Mouse (Mus musculus) adipocyte (in vitro differentiated cells): ENCODE data around the gene Scrg1.
"Not testable (repeated sequence)": the region's sequence is repeated elsewhere in the genome, so short reads cannot be mapped to it uniquely, and the experiment has no call there.

Experiments
- DNase-seq: peaks from one replicate; pipeline ENCODE4 v3.0.0-alpha.2; 2016; ENCODE audit warnings: low spot score

The Scrg1 gene

DNA sequence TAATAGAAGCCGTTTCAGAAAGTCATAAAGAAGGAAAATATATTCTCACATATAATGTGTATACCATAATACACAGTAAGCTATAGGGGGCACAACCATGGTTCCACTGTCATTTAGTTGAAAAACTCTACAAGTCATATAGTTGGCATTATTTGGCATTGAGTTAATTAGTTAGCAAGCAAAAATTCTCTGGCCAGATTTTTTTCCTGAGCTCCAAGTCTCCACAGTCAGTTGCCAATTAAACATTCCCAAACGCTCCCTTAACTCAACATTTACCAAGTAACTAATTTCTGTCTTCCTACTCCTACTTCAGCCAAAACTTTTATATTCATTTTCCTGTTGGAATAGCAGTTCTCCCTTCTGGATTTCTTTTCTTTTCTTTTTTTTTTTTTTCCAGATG, 2.4 kb upstream of the Scrg1 start:
- DNase-seq = no peak

- DNase-seq = no peak
These were observed 1.4 kb downstream of the Scrg1 start for GRCm38 (mm10) chr8:57457152-57457551.

GRCm38 (mm10) chr8:57457942-57458341, 2.2 kb downstream of the Scrg1 start:
- no peak for DNase-seq

DNA sequence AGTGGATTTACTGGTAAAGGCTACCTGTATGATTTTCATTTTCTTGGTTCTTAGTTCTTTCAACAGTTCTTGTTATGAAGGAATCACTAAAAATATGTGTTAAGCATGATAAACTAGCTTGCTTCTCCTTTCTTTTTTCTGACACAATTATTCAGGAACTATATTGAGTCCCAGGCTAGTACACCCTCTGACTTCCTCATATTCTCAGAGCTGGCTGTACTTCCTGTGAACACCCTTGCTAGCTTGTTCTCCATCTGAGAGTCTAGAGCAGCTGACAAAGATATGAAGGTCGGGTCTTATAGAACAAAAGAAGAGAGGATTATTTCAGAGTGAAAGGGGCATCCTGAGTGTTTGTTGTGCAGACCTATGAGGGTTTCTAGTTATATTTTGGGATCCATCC, 7.1 kb downstream of the Scrg1 start:
- no peak for DNase-seq

DNA sequence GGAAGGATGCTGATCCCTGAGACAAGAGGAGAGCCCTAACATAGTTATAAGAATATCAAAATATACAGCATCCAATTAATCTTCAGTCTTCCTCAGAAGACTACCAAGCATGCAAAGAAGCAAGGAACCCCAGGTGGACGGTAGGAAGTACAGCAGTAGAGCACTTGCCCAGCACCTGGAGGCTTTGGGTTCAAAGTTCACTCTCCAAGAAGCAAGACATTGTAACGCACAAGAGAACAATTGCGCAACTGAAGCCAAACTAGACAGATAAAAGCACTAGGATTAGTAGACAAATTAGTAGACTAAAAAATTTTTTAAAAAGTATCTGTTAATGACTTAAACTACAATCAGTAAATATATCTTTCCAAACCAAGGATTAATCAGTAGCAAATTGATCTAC, 8.0 kb downstream of the Scrg1 start:
- no peak for DNase-seq

DNA sequence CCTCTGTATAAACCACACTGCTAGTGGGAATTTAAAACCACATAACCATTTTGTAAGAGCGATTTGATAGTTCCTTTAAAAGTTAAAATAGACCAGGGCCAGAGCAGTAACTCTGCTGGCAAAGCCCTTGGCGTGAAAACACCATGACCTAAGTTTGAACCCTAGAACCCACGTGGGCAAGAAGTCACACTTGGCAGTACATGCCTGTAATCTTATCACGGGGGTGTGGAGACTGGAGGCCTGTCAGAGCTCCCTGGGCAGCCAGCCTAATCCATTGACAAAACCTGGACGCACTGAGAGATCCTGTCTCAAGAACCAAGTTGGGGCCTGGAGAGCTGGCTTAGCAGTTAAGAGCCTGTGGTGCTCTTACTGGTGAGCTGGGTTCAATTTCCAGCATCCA, 12.9 kb downstream of the Scrg1 start:
- peak; percentile 96 for DNase-seq

DNA sequence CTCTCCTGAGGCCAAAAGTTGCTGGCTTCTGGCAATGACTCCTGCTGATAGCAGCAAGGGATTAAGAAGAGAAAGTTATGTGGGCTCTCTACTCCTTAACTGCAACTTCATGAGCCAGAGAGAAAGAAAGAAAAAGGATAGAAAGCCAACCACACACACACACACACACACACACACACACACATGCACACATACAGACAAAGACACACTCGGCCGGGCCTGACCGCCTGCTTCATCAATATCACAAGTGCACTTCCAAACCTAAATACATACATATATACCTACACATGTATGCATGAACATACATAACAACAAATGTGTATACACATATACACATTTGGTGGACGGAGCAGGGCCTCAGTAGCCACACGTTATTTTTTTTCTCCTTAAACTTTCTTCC, 15.1 kb downstream of the Scrg1 start:
- no peak for DNase-seq

DNA sequence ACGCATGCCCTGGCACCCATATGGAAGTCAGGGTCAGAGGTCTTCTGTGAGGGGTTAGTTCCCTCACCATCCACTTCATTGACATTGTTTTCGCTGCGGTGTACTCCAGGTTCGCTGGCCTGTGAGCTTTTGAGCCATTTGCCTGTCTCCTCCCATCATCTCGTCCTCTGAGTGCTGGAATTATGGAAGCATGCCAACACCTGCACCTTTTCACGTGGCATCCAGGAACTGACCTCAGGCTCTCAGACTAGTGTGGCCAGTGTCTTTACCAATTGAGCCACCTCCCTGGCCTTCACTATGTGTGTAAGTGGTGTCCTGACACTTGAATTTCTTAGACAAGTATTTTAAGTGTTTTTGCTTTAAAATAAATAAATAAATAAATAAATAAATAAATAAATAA, 18.0 kb downstream of the Scrg1 start:
- DNase-seq = no peak

DNA sequence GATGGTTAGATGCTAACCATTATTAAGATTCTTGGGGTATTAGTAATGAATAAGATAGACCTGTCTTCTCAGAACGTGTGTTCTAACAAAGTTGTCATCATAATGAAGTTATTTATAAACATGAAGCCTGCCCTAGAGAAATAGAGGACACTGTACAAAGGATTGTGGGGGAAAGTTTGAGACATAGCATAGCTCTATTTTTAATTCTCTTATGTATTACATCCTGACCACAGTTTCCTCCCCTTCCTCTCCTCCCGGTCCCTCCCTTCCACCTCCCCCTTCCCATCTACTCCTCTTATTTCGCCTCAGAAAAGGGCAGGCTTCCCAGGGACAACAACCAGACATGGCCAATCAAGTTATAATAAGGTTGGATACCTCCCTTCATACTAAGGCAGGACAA, 22.7 kb downstream of the Scrg1 start:
- no peak for DNase-seq

DNA sequence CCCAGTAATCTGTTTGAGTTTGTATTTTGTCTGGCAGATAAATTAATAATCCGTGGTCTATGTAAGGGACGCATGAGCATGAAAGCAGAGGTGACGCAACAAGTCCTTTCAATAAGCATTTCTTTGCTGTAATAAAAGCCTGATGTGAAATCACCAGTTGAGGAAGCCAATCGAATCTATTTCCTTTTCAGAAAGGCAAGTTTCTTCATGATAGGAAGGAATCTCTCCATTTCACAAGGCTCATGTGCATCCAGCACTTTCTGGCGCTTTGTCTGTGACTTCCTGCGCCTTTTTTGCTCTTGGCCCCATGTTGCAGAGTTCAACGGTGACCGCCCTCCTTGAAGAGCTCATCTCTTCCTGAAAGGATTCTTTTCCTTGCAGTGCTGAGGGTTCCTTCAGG, 24.0 kb downstream of the Scrg1 start:
- no peak for DNase-seq

DNA sequence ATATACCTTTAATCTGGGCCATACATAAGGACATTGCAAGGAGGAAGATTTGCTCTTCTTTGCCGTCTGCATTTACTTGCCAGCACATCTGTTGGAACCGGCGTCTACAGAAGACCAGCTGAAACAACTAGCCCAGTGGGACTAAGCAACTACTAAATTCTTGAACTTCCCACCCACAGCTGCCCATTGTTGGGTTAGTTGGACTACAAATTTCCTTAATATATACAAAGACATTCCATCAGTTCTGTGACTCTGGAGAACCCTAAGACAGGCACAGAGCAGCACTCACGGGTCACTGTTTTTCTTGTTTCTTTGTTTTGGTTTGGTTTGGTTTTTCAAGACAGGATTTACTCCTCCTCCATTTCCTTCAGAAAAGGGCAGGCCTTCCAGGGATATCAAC, 24.9 kb downstream of the Scrg1 start:
- DNase-seq = no peak

- DNase-seq = peak; percentile 12
These were observed 31.0 kb downstream of the Scrg1 start for GRCm38 (mm10) chr8:57486491-57487440.

- DNase-seq = peak; percentile 97
These were observed 31.9 kb downstream of the Scrg1 start, which contains the start of gene Sap30 for GRCm38 (mm10) chr8:57487441-57488155. Gene Sap30 (minus strand): TSS chr8:57487860.

GRCm38 (mm10) chr8:57488312-57488765, 32.6 kb downstream of the Scrg1 start:
- peak; percentile 70 for DNase-seq

GRCm38 (mm10) chr8:57489366-57489765, 33.6 kb downstream of the Scrg1 start:
- no peak for DNase-seq

DNA sequence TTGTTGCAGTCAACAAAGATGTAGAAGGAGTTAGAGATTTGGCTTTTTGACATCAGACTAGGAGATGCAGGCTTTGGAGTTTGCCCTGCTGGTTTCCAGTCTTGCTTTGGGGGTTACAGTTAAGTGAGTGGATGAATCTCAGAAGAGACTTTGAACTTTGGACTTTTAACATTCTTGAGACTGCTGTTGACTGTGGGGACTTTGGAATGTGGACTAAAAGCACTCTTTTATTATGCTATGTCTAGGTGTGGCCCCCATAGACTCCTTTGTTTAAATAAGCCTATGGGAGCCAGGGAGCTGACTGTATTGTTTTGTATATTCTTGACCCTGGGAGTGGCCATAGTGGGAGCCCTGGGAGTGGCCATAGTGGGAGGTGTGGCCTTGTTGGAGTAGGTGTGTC, 34.2 kb downstream of the Scrg1 start:
- DNase-seq = no peak

DNA sequence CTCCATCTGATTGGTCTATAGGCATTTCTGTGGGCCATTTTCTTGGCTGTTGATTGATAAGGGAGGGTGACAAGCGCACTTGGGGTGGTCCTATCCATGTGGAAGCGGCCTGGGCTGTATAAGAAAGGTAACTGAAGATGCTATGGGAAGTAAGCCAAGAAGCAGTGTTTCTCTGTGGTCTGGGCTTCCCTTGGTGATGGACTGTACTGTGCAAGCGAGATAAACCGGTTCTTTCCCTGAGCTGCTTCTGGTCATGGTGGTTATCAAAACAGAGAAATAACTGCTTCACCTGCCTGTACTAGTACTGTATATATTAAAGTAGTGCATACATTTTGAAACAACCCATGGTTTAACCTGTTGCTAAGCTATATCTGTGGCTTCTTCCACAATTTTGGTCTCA, 36.1 kb downstream of the Scrg1 start:
- DNase-seq = no peak

DNA sequence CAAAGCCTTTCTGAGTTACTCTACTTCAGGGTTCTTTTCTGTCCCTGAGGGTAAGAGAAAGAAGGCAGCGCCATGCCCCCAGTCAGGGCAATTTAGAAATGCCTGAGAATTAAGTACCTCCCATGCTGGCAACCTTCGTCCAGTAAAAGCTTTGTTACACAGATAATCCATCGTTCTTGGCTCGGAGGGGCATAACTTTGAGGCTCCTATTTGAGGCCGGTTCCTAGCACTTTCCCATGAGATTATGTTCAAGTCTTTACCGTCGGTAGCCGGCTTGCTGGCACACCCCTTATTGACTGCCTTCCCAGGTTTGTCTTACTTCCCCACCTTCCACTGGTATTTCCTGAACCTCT, 42.7 kb downstream of the Scrg1 start:
- DNase-seq = no peak

DNA sequence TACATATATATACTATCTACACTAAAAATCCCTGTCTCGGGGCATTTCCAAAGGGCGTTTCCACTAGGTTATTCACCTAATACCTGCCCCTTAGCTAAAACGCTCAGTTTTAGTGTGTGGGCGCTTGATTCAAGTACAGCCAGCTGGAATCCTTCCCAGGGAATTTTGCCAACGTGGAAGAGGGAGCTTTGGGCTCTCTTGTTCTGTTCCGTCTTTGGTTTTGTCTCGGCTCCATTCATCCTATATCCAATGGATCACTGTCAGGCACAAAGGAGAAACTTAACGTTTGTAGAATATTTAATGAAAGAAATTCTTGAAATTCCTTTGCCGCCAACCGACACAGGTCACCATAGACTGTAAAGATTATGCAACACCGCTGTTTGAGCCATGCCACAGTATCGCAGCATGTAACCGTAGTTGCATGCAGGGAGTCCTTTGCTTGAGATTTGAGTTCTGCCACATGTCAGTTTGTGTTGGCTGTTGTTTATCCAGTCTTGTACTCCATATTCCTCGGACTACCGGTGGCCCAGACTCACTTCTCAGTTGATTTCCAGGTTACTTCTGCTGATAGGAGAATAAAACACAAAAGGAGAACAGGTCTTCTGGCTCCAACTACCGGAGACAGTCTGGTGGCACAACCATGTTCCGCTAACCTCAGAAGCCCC, 43.3 kb downstream of the Scrg1 start:
- DNase-seq = no peak

GRCm38 (mm10) chr8:57503641-57504040, 47.9 kb downstream of the Scrg1 start:
- peak; percentile 45 for DNase-seq

DNA sequence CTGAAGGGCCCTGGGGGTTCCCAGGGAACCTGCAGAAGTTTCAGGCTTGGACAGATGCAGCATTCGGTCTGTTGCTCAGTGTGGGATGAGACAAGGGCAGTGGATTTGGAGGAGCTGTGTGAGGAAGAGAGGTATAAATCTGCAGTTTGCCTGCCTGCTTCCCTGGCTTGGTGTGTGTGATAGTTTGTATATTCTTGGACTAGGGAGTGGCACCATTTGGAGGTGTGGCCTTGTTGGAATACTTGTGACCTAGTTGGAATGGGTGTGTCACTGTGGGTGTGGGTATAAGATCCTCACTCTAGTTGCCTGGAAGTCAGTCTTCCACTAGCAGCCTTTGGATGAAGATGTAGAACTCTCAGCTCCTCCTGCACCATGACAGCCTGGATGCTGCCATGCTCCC, 49.8 kb downstream of the Scrg1 start:
- not testable (repeated sequence) for DNase-seq

- no peak for DNase-seq
These were observed 51.9 kb downstream of the Scrg1 start for GRCm38 (mm10) chr8:57507556-57508063.
